Mouse (Mus musculus) mouse trophoblast stem cell (cell line): ENCODE measurements around the gene Sfxn1.

Experiments used
- in situ Hi-C, 2 experiments: fragments of 300-500 bp; cut with MseI, MboI; formaldehyde crosslinking; loops; 2 replicates in 1 of 2; 3 replicates in 1 of 2; pipeline ENCODE4 v1.15.1; 2025

Gene Sfxn1

DNA sequence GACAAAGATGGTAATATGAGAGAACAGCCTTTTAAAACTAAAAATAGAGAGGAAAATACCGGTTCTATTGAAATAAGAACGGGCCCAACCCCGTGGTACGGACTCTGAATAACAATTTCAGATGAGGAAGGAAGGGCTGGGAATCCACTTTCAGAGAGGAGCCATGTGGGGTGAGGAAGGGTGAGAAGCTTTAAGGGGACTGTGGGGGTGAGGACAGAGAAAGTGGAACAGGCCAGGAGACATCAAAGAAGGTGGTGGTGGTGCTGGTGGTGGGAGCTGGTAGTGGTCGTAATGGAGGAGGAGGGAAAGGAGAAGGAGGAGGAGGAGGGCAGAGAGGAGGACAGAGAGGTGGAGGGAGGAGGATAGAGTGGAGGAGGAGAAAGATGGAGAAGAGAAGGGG lies 43.3 kb downstream of the Sfxn1 start:
- in situ Hi-C loops: loop anchor here in 1 of 2 experiments (5.0 kb wide), 1 partner anchor 127 kb away; no protein-coding TSS in a partner anchor

DNA sequence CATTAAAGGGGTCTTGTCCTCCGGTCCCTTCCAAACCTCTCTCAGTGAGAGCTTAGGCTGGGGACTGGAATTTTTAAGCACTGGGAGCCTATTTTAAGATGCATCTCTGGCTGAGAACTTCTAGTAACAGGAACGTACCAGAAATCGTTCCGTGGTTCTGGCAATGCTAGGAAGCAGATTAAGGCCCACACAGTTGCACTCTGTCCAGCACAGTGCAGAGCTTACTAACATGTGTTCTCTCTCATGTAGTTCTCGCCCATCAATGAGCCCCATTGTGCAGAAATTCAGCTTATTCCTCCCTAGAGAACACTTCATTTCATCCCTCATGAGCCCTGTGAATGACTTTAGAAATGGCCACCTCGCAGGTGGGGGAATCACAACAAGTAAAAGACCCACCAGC lies 44.1 kb downstream of the Sfxn1 start:
- in situ Hi-C loops: no loop called here

DNA sequence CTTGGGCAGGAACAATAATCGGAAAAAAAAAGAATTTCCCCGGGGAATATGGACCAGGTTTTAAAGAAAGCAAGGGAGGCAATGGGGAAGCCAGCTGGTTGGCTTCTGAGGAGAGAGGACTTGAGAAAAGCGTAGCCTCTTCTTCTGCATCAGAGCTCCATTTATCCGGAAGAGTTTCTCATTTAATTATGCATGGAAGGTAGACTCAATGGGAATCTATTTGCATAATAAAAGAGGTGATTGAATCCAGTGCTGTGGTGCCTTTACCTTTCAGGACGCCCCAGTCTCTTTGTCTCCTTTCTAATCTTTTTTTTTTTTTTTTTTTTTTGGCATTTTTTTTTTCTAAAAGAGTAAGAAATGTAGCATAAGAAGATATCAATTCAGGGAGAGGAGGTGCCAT lies 46.7 kb downstream of the Sfxn1 start:
- in situ Hi-C loops: no loop called here

DNA sequence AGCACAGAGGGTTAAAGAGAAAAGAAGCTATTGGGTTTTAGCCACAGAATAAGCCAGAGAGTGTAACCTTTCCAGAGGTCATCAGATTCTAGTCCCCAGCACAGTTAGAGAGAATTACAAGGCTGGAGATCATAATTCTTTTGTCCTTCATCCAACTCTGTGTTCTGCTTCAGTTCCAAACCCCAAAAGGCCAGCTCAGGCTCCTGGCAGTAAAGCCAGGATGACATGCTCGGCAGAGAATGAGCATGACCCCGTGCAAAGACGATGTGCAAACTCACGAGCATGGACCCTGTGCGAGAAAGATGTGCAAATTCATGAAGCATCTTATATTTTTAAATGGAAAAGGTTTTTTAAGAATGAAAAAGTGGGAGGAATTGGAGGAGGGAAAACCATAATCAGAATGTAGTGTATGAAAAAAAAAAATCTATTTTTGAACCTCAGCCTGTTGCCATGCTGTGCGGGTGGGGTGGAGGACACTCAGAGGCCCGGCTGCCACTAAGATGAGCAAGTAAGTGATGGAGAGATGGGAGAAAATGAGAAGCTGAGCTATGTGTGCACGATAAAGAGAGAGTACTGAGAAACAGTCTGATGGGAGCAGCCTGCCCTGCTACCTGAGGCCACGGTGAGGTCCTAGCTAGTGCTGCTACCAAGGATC lies 66.2 kb downstream of the Sfxn1 start:
- in situ Hi-C loops: no loop called here

DNA sequence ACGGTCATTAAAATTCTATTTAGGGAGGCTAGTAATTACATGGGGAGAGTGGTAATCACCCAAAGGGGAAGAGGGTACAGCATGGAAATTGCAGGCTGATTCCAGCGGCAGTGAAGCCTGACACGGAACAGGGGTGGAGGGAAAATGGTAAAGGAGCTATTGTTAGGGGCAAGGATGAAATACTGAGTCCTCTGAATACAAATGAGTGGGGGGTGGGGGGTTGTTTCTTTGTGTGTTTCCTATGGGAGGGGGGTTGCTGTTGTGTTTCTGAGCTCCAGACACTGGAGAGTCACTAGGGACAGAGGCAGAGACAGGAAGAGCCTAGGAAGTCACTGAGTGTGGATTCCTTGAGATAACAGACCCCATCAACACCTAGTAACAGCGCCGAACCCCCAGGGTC lies 72.1 kb downstream of the Sfxn1 start:
- in situ Hi-C loops: no loop called here

DNA sequence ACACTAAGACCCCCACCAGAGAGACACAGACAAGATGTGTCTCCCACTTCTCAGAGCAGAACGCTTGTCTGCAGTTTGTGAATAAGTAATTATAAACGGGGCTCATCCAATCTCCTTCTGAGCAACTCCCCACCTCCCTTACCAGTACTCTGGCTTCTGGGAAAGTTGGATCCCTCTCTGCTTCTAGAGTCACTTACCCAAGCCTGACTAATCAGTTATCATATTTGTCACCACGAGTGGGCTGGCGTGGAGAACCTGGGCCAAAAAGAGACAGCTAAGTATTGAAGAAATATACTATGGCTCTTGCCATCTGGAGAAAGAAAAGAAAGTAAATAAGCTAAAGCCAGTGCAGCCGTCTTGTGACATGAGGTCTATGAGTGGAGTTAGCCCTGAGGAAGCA lies 73.0 kb downstream of the Sfxn1 start:
- in situ Hi-C loops: no loop called here

DNA sequence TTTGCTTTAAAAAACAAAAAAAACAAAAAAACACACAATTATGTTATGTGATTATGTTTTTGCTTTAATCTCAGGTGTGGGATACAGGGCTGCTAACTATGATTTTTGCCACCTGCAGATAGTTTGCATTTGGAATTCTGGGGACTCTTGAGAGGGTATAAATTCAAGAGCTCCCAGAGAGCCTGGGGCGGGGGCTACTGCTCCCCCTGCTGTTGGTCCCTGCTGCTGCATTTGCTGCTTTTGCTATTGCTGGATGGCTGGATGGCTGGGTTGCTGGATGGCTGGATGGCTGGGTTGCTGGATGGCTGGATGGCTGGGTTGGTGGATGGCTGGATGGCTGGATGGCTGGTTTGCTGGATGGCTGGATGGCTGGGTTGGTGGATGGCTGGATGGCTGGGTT lies 75.7 kb downstream of the Sfxn1 start:
- in situ Hi-C loops: no loop called here

DNA sequence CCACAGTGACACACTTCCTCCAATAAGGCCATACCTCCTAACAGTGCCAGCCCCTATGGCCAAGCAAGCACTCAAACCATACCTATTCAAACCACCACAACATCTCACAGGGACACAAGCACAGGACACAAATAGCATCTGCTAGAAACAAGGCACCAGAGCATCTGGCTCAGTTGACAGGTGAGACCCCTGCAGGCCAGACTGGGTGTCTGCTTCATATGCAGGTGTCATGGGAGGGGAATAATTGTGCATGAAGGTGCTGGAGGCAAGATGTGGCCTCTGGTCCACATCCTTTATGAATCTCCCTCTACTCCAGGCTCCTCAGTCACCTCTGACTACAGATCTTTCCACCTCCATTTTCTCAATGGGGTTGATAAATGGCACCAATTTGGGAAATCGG lies 80.8 kb downstream of the Sfxn1 start:
- in situ Hi-C loops: no loop called here

DNA sequence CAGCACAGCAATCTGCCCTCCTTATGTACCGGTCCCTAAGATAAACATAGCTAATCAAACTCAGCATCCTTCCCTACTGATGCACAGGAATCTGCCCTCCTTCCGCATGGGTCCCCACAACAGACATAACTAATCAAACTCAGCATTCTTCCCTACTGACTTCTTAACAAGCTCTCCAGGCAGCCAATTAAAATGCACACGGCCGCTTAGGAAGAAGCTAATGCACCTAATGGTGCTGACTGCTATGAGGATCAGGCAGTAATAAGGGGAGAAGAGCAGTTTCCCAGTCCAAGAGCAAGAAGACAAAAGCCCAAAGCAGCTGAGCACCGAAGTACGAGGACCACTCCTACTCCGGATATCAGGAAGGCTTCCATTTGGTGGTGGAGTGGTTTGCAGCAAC lies 81.2 kb downstream of the Sfxn1 start:
- in situ Hi-C loops: no loop called here

DNA sequence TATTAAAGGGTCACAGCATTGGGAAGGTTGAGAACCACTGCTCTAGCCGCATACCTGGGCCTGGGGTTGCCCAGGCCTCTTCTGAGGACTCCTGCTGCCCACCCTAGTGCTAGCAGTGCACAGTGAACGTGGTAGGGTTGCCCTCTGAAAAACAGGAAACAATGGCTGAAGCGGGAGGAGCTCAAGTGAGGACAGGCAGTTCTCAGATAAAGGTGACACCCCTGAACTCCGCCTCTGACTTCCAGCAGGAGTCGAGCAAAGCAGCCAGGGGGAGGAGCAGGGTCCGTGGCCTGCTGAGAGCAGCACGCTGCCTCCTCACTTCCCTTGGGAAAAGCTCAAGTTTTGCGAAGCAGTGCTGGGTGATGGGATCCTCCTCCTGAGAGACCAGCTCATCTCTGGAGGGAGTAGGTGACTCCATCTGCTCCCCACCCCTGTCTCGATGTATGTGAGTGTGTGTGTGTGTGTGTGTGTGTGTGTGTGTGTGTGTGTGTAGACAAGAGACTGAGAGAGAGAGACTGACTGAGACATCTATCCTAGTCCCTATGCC lies 82.1 kb downstream of the Sfxn1 start:
- in situ Hi-C loops: no loop called here

DNA sequence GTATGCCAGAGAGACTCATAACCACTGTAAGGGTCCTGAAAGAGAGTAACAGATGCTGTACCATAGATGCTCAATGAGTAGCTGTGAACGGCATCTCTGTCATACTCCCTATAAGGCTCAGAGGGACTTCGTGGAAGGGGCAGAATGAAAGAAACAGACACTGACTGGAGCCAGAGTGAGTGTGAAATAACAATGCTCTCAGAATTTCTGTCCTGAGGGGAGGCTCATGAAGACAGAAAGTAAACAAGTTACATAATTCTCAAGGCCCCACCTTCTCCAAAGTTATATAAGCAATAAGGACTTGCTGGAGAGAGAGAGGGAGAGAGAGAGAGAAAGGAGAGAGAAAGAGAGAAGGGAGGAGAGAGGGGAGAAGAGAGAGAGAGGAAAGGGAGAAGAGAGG lies 84.2 kb downstream of the Sfxn1 start:
- in situ Hi-C loops: no loop called here
